Mouse (Mus musculus) neural tube, postnatal 0 days (tissue): Measurements from ENCODE around the gene P3h1. TPM values are rescaled to one million over a fixed set of nuclear protein-coding genes. Genes with fewer than 3 reads are reported as not detected.

Experiments used
- polyA plus RNA-seq: library from polyadenylated mRNA; unstranded; fragments of >200 nt; fragmentation: Nextera tagmentation; extraction: Ambion mirVana; gene quantifications from 2 replicates; pipeline ENCODE4 v1.2.1, GENCODE M21; 2015

P3h1 gene
- polyA plus RNA-seq, result 12.8 and 13.9 TPM in 2 replicates

DNA sequence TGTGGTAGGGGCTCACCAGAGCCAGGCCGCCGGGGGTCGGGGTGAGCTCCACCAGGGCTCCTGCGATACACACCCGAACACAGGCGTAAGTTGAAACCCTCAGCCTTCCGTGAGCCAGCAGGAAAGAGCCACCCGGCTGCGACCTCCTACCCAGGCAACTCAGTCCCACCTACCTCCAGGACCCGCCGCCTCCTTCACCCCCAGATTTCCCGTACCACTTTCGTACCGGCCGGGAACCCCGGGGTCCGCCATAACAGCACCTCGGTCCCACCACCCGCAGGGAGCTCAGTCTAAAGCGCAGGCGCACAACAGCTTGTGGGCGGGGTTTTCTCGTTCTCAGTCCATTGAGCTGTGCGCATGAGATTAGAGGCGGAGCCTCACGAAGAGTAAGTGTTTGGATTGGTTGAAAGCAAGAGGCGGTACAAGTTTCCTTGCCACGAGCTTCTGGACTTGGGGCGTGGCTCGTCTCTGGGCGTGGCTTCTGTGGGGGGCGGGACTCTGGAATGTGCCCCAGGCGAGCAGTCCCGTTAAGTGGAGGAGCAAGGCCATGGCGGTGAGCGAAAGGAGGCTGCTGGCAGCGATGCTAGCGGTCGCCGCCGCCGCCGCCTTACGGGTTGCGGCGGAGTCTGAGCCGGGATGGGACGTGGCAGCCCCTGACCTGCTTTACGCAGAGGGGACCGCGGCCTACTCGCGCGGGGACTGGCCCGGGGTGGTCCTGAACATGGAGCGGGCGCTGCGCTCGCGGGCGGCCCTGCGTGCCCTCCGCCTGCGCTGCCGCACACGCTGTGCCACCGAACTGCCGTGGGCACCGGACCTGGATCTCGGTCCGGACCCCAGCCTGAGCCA is at the start of gene P3h1, which contains the start of gene AU022252:
Gene P3h1, plus strand, starts transcription at position 506 of the 846 bp plus-strand sequence.
Gene AU022252, minus strand, starts transcription at position 303 of the 846 bp plus-strand sequence.

DNA sequence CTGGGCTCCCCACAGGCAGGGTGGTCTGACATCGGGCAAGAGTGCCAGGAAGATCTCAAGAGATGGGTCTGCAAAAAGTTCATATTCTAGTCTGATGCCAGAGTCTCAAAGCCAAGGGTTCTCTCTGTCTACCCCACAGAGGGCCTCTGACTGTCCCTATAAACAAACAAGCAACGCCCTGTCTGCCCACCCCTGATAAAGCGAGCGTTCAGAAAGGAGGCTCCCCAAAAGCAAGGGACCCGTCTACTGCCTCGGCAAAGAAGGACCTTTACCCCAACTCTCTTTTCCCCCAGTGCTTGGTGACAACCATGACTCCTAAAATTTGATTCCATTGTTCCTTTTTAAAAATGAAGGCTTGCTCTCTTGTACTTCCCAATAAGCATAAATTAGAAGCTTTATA is 42.9 kb upstream of the P3h1 start, which contains the start of gene Ermap:
Gene Ermap, minus strand, starts transcription at position 148 of the 400 bp plus-strand sequence.

DNA sequence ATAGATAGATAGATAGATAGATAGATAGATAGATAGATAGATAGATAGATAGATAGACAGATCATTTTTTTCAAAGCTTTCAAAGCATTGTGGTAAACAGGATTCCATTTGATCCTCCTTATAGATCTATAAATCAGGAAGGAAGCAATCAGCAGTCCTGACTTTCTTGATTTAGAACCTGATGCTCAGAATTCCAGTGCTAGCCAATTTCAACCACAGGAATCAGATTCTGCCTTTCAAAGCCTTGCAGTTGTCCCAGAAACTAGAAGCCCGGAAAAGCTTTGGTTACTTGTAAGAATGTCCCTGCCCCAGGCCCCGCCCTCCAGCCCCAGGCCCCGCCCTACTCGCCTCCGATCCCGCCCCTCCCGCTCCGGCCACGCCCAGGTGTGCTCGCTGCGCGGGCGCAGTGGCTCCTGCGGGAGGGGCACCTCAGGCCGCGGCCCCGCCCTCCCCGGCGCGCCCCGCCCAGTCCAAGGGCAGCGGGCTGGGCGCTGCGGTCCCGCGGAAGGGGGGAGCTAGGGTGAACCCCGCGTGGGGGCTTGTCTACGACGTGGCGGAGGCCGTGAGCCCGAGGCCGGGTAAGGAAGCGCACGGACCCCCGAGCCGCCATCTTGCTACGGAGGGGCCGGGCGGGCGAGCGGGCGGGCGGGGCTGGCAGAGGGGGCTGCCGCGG is 37.7 kb upstream of the P3h1 start, which contains the start of gene Svbp:
Gene Svbp, plus strand, starts transcription at position 398 of the 673 bp plus-strand sequence.

DNA sequence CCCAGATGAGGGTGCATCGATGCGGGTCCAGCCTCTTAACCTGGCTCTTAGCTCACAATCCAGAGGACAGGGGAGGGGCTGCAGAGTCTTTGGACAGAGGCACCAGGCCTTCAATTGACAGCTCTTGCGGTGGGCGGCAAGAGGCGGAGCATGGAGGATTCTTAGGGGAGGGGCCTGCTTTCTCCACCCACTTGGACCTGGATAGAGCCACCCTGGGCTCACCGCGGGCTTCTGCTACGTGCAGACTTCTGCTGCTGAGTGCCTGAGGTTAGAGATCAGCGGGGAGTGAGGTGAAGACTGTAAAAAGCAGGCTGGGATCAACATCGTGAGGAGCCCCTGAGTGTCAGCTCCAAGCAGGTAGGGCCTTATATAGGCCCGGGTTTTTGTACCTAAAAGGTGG is 14.5 kb upstream of the P3h1 start, which contains the start of gene Tmem269:
Gene Tmem269, minus strand, starts transcription at position 49 of the 400 bp plus-strand sequence.

DNA sequence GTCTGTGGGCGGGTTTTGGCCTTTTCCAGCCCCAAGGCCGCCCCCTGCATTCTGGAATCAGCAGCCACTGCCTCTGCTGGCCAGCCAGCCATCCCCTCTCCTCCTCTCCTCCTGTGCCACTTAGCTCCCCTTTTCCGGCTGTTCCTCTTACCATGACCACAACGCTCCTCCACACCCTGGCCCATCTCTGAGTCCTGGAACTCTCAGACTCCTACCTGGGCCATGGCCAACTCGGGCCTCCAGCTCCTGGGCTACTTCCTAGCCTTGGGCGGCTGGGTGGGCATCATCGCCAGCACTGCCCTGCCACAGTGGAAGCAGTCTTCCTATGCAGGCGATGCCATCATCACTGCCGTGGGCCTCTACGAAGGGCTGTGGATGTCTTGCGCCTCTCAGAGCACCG is 22.6 kb downstream of the P3h1 start, which contains the start of gene Cldn19:
Gene Cldn19, plus strand, starts transcription at position 64 of the 400 bp plus-strand sequence.

DNA sequence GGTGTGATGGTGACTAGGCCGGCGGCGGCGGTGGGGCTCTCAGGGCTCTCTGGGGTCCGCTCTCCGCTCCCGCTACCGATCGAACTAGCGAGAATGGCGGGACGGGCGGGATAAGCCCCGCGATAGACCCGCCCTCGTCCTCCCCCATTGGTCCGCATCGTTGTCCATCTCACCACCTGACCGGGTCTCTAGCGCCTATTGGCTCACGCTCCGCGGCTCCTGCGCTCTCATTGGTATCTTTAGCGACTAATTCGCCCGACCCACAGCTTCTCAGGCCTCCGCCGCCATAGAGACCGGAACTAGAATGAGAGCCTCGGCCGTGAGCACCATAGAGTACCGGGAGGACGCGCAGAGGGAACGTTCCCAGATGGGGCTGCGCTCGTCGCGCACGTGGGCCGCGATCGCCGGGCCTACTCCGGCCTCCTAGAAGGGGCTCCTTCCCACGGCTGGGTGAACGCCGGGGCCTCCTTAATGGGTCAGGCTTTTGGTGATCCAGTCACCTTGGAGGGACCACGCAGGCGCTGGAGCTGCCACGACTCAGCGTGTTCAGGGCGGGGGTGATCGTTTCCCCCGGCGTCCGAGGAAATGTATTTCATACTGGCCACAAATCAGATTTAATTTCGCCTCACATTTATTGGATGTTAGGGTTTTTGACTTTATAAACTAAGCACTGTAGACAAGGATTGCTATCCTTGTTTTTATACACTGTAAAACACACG is 61.9 kb downstream of the P3h1 start, which contains the start of gene Ybx1:
Gene Ybx1, minus strand, starts transcription at position 190 of the 719 bp plus-strand sequence.

Other genes with a start within 250 kb of the P3h1 start
- gene Slc2a1, start 124.2 kb upstream of the P3h1 start, polyA plus RNA-seq, result 49.0 and 56.7 TPM in 2 replicates
- 3.4 and 3.7 TPM in 2 replicates for gene Zfp691, start 58.7 kb upstream of the P3h1 start, polyA plus RNA-seq
- gene Ermap, start 42.9 kb upstream of the P3h1 start, polyA plus RNA-seq, result 0.43 and 0.82 TPM in 2 replicates
- gene Svbp, start 37.6 kb upstream of the P3h1 start, polyA plus RNA-seq, result 176 and 177 TPM in 2 replicates
- gene Tmem269, start 14.7 kb upstream of the P3h1 start, polyA plus RNA-seq, result 0.13 and 0.41 TPM in 2 replicates
- gene AU022252, start 203 bp upstream of the P3h1 start, polyA plus RNA-seq, result 19.6 and 25.0 TPM in 2 replicates
- gene Cldn19, start 22.5 kb downstream of the P3h1 start, polyA plus RNA-seq, result 5.6 and 6.3 TPM in 2 replicates
- gene Ybx1, start 61.7 kb downstream of the P3h1 start, polyA plus RNA-seq, result 978 and 1,085 TPM in 2 replicates
- gene Ppih, start 87.6 kb downstream of the P3h1 start, polyA plus RNA-seq, result 42.3 and 44.7 TPM in 2 replicates
- gene Ccdc30, start 182.6 kb downstream of the P3h1 start, polyA plus RNA-seq, result 21.9 and 24.6 TPM in 2 replicates
- gene Ppcs, start 189.5 kb downstream of the P3h1 start, polyA plus RNA-seq, result 28.1 and 34.0 TPM in 2 replicates
- 0.40 and 0.64 TPM in 2 replicates for gene Zmynd12, start 189.9 kb downstream of the P3h1 start, polyA plus RNA-seq